Mouse (Mus musculus) liver, adult 2 months (tissue): Measurements from ENCODE around the gene Vps13d. TPM values are rescaled to one million over a fixed set of nuclear protein-coding genes. Genes with fewer than 3 reads are reported as not detected.

Experiments used
- DNase-seq: peaks from one replicate; pipeline ENCODE4 v3.0.0-alpha.2; 2011; ENCODE audit warnings: low read depth, low spot score; ENCODE audit errors: extremely low read depth
- H3K27ac ChIP-seq: fragments of 200-500 bp; replicated peaks from 2 replicates; pipeline ENCODE4 v1.5.1; 2012; ENCODE audit warnings: low read depth, mild to moderate bottlenecking, control low read depth, inconsistent platforms, low read length; ENCODE audit not compliant: insufficient read depth
- H3K27me3 ChIP-seq: fragments of 200-500 bp; 2 replicates; pipeline ENCODE4 v1.6.1; 2012; ENCODE audit warnings: mild to moderate bottlenecking, moderate library complexity, low read length, inconsistent platforms; ENCODE audit not compliant: control insufficient read depth, insufficient read depth
- H3K36me3 ChIP-seq: fragments of 200-500 bp; 2 replicates; pipeline ENCODE4 v1.6.1; 2012; ENCODE audit warnings: low read length, inconsistent platforms; ENCODE audit not compliant: control insufficient read depth, insufficient read depth
- H3K4me1 ChIP-seq: fragments of 200-500 bp; 2 replicates; pipeline ENCODE4 v1.6.1; 2011; ENCODE audit warnings: low read length; ENCODE audit not compliant: control insufficient read depth, insufficient read depth
- H3K4me3 ChIP-seq: fragments of 200-500 bp; 2 replicates; pipeline ENCODE4 v1.5.1; 2011; ENCODE audit warnings: low read depth, mild to moderate bottlenecking, control low read depth, low read length, moderate library complexity; ENCODE audit not compliant: insufficient read depth
- H3K79me2 ChIP-seq: fragments of 200-500 bp; 2 replicates; pipeline ENCODE4 v1.6.1; 2012; ENCODE audit warnings: inconsistent platforms, mild to moderate bottlenecking, low read length, moderate library complexity; ENCODE audit not compliant: control insufficient read depth, insufficient read depth
- H3K9ac ChIP-seq: fragments of 200-500 bp; 2 replicates; pipeline ENCODE4 v1.6.1; 2012; ENCODE audit warnings: low read depth, mild to moderate bottlenecking, control low read depth, inconsistent platforms, low read length
- CTCF ChIP-seq: fragments of 200-500 bp; IDR thresholded peaks from 2 replicates; pipeline ENCODE4 v1.5.1; 2011; ENCODE audit warnings: low read depth, low read length, control low read depth
- POLR2A ChIP-seq: fragments of 200-500 bp; IDR thresholded peaks from 2 replicates; pipeline ENCODE4 v1.6.1; 2011; ENCODE audit warnings: low read length, control low read depth; ENCODE audit not compliant: insufficient read depth; ENCODE audit errors: extremely low read depth
- WGBS: fragments of 180-500 bp; shearing (Covaris S2); methylation state at CpG from one replicate; pipeline ENCODE4 v1.1.7; 2018; 5-methylcytosine and 5-hydroxymethylcytosine counted together
- polyA plus RNA-seq: library from polyadenylated mRNA; depleted of rRNA; stranded (reverse); fragments of >200 nt; gene quantifications from 2 replicates; pipeline ENCODE4 v1.2.3, GENCODE M21; 2012
- total RNA-seq: library from RNA; depleted of rRNA; stranded (reverse); fragments of >200 nt; gene quantifications from 2 replicates; pipeline ENCODE4 v1.2.3, GENCODE M21; 2014

The Vps13d gene
- total and polyA plus RNA-seq, 2 experiments: 11.6 to 32.4 TPM

GRCm38 (mm10) chr4:145009934-145010333 is 184.9 kb downstream of the Vps13d start:
- H3K36me3 ChIP-seq: peaks cover 8% of the 10 kb centered on the region; the same call in 1 of the 2 replicates
- 48% methylated on average over 7 of the region's 7 CpGs for WGBS
- TF ChIP-seq POLR2A: no peak
- TF ChIP-seq CTCF: no peak
- no peak overlapping the region for H3K27ac ChIP-seq
- no peak for DNase-seq
- H3K4me3 ChIP-seq: no peak overlapping the region
- peaks cover 9% of the 10 kb centered on the region; the same call in 1 of the 2 replicates for H3K79me2 ChIP-seq
- H3K9ac ChIP-seq: no peak overlapping the region
- peaks cover 17% of the 10 kb centered on the region for H3K4me1 ChIP-seq
- no peaks in the 10 kb centered on the region for H3K27me3 ChIP-seq

DNA sequence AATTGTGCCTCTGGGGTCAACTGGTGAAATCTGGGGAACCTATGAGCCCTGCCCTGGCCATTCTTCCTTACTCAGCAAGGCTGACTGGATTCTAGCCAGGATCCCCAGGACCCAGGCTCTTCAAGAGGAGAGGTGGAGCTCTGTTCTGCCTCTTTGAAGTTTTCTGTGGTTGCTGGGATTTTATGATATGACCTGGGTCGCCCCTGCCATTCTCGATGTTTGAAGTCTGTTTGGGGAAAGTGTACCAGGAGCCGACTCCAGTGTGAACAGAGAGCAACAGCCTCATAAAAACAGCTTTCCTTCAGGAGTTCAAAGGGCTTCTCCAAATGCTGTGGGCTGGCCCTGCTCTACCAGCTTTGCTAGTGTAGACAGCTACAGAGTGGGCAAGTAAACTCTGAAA is 185.4 kb downstream of the Vps13d start:
- peaks cover 8% of the 10 kb centered on the region; the same call in 1 of the 2 replicates for H3K36me3 ChIP-seq
- no peaks in the 10 kb centered on the region for H3K27me3 ChIP-seq
- DNase-seq: no peak
- TF ChIP-seq CTCF (no peak), POLR2A (no peak)
- peaks cover 9% of the 10 kb centered on the region; the same call in 1 of the 2 replicates for H3K79me2 ChIP-seq
- no peak overlapping the region for H3K27ac ChIP-seq
- WGBS: 39% methylated on average over 3 of the region's 3 CpGs
- no peak overlapping the region for H3K9ac ChIP-seq
- no peak overlapping the region for H3K4me3 ChIP-seq
- H3K4me1 ChIP-seq: peaks cover 17% of the 10 kb centered on the region

GRCm38 (mm10) chr4:145005943-145006545 is 188.8 kb downstream of the Vps13d start:
- no peak overlapping the region for H3K27ac ChIP-seq
- H3K4me1 ChIP-seq: peaks cover 12% of the 10 kb centered on the region
- no peak overlapping the region for H3K9ac ChIP-seq
- WGBS: 100% methylated on average over 4 of the region's 4 CpGs
- no peak for TF ChIP-seq CTCF
- peaks cover 7% of the 10 kb centered on the region; the same call in 1 of the 2 replicates for H3K79me2 ChIP-seq
- no peaks in the 10 kb centered on the region for H3K27me3 ChIP-seq
- DNase-seq: no peak
- H3K36me3 ChIP-seq: peaks cover 8% of the 10 kb centered on the region; the same call in 1 of the 2 replicates
- H3K4me3 ChIP-seq: no peak overlapping the region

GRCm38 (mm10) chr4:145004176-145004575 is 190.6 kb downstream of the Vps13d start:
- H3K27me3 ChIP-seq: no peaks in the 10 kb centered on the region
- H3K27ac ChIP-seq: no peak overlapping the region; the same call in 1 of the 2 replicates
- 20% methylated on average over 6 of the region's 6 CpGs for WGBS
- TF ChIP-seq CTCF (no peak), POLR2A (no peak)
- H3K9ac ChIP-seq: no peak overlapping the region
- peak; percentile 91 for DNase-seq
- peaks cover 6% of the 10 kb centered on the region; the same call in 1 of the 2 replicates for H3K36me3 ChIP-seq
- peaks cover 20% of the 10 kb centered on the region for H3K4me1 ChIP-seq
- 0 out of 2 replicates have a peak, but pooled peaks cover 4% of the 10 kb centered on the region for H3K79me2 ChIP-seq
- no peak overlapping the region for H3K4me3 ChIP-seq

DNA sequence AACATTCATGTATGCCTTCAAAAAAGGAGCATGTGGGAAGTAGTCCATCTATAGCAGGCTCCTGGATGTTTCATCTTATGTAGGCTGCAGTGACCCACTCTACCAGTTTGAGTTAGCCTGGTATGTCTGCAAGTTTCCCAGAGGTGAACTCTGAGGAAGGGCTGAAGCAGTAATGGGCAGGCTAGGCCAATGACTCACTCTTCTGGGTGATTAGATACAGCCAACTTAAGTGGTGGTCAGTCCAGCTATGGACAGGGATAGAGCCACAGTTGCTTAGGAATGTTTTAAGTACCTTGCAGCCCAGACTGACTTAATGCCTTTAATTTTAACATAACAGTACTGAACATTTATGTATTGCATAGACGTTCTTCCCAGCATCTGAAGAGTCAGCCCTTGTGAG is 192.1 kb downstream of the Vps13d start:
- no peak overlapping the region for H3K4me3 ChIP-seq
- no peak overlapping the region for H3K27ac ChIP-seq
- DNase-seq: no peak
- H3K79me2 ChIP-seq: 0 out of 2 replicates have a peak, but pooled peaks cover 4% of the 10 kb centered on the region
- no peaks in the 10 kb centered on the region for H3K27me3 ChIP-seq
- H3K9ac ChIP-seq: no peak overlapping the region
- WGBS: 98% methylated on average over 1 of the region's 1 CpGs
- peaks cover 32% of the 10 kb centered on the region for H3K4me1 ChIP-seq
- peaks cover 6% of the 10 kb centered on the region; the same call in 1 of the 2 replicates for H3K36me3 ChIP-seq
- TF ChIP-seq CTCF (no peak), POLR2A (no peak)

DNA sequence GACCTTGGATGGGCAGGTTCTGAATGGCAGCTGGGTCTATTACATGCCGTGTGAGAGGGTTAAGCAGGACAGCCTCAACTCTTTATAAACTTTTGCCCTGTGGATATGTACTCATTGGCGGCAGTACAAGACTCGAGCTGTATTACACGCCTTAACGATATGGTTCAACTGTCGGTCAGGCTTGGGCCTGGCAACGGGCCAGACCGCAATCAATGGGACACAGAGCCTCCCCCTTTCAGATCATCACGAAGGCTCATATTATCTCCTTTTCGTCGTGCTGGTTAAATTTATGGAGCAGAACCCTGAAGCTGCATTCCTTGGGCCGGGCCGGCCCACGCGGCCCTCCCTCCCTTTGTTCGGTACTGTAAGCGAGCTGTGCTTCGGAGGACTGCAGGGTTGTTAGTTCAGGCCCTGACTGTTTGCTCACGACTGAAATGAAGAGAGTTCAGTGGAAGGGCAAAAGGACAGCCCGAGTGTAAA is 194.9 kb downstream of the Vps13d start:
- Histone ChIP-seq H3K4me3 (no peak overlapping the region), H3K27me3 (no peaks in the 10 kb centered on the region), H3K27ac (peak overlapping the region; percentile 68), H3K4me1 (peaks cover 30% of the 10 kb centered on the region), H3K36me3 (no peaks in the 10 kb centered on the region), H3K9ac (no peak overlapping the region; the same call in 1 of the 2 replicates), H3K79me2 (0 out of 2 replicates have a peak, but pooled peaks cover 6% of the 10 kb centered on the region)
- 5% methylated on average over 20 of the region's 20 CpGs for WGBS
- TF ChIP-seq CTCF: no peak
- no peak for TF ChIP-seq POLR2A
- DNase-seq: peak; percentile 93
